Mouse (Mus musculus) C2C12 (cell line): ENCODE results near the gene Uso1.

Experiments used
- CTCF ChIP-seq: IDR thresholded peaks from one replicate; pipeline ENCODE4 v1.5.1; 2011; ENCODE audit not compliant: control insufficient read depth, insufficient read depth, insufficient read length
- FOSL1 ChIP-seq: IDR thresholded peaks from one replicate; pipeline ENCODE4 v1.8.0; 2011; ENCODE audit warnings: mild to moderate bottlenecking, low read length; ENCODE audit not compliant: poor library complexity, insufficient read depth, severe bottlenecking
- MAX ChIP-seq: IDR thresholded peaks from one replicate; pipeline ENCODE4 v1.6.1; 2011; ENCODE audit warnings: mild to moderate bottlenecking, control low read depth
- MYOG ChIP-seq: IDR thresholded peaks from one replicate; pipeline ENCODE4 v1.6.1; 2011; ENCODE audit not compliant: control insufficient read depth, insufficient read length; ENCODE audit errors: extremely low read depth

DNA sequence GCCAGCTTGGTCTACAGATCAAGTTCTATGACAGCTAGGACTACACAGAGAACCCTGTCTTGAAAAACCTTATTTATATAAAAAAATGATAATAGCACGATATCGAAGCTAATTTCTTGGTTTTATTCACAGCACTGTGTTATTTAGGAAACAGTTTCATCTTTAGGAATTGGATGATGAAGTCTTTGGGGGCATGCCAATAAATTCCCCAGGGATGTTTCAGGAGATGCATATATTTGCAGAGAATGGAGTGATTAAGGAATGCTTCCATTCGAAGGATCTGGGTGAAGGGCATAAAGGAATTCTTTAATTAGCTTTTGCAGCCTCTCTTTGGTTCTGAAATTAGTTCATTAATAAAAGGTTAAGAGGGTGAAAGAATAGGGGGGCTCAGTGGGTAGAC is 12.3 kb upstream of the Uso1 start:
- TF ChIP-seq CTCF (no peak), FOSL1 (no peak), MAX (no peak), MYOG (no peak)
